In the genomic region with DNA sequence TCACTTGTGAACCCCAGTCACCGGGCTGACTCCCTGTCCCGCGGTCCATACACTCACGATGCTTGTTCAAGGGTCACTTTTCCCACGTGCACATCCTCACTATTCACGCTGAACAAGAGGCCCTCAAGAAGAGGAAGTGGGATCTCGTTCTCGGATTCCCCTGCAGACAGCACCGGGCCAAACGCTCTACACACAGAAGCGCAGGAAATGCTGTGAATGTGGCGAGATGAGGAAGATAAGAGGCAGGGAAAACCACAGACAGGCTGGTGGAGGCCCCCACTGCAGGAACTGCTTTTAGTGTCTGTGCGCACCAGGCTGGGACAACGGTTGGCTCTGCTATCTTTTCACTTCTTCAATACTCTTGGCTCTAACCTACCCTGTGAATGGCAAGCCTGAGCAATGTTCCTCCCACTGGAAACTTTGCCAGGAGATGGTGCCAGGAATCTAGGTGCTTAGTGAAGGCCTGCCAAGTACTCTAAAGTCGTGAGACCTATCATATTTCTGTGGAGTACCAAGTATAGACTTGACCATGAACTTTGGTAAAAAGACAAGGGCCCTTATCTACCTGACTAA, we compare ENCODE assay signal across 8 mouse cellular contexts. TPM values are rescaled to one million over a fixed set of nuclear protein-coding genes. Genes with fewer than 3 reads are reported as not detected.
A peak's percentile ranks its signal among the peaks of the same experiment; 100 is the strongest.
DNase-seq lines count a peak whose midpoint lies in the region; ATAC-seq lines count a peak whose summit lies in the region.

No protein-coding gene starts in this region.

- peak overlapping the region; percentile 29 for H3K9ac ChIP-seq in liver, embryonic 12.5 days
- no peak overlapping the region for H3K9ac ChIP-seq in stomach, embryonic 16.5 days (ENCODE audit: low read length)
- H3K9ac ChIP-seq in hindbrain, embryonic 11.5 days (ENCODE audit: low read depth, low read length), result no peak overlapping the region

- 16% methylated on average over 15 of the region's 15 CpGs for WGBS in liver, embryonic 12.5 days (ENCODE audit: insufficient replicate concordance)
- WGBS in stomach, embryonic 16.5 days, result 53% methylated on average over 15 of the region's 15 CpGs
- WGBS in hindbrain, embryonic 11.5 days, result 85% methylated on average over 15 of the region's 15 CpGs

- peak overlapping the region; percentile 74 for H3K27ac ChIP-seq in liver, embryonic 12.5 days
- H3K27ac ChIP-seq in stomach, embryonic 16.5 days (ENCODE audit: low read length), result no peak overlapping the region
- no peak overlapping the region for H3K27ac ChIP-seq in hindbrain, embryonic 11.5 days (ENCODE audit: low read depth, low read length)

- peak overlapping the region; percentile 18; the same call in 1 of the 2 replicates for H3K4me3 ChIP-seq in liver, embryonic 12.5 days
- H3K4me3 ChIP-seq in stomach, embryonic 16.5 days (replicated peaks; ENCODE audit: low read length), result no peak overlapping the region
- no peak overlapping the region for H3K4me3 ChIP-seq in hindbrain, embryonic 11.5 days (ENCODE audit: low read depth, low read length)

- H3K4me2 ChIP-seq in liver, embryonic 12.5 days, result peak overlapping the region; percentile 59
- no peak overlapping the region for H3K4me2 ChIP-seq in stomach, embryonic 16.5 days (ENCODE audit: low read depth, low read length)
- no peak overlapping the region for H3K4me2 ChIP-seq in hindbrain, embryonic 11.5 days (replicated peaks; ENCODE audit: low read depth, low read length)

- no peaks in the 10 kb centered on the region; the same call in 1 of the 2 replicates for H3K27me3 ChIP-seq in liver, embryonic 12.5 days (replicated peaks)
- peaks cover 3% of the 10 kb centered on the region; the same call in 1 of the 2 replicates for H3K27me3 ChIP-seq in stomach, embryonic 16.5 days (ENCODE audit: control insufficient read depth, insufficient read depth, low read length)
- peaks cover 12% of the 10 kb centered on the region for H3K27me3 ChIP-seq in hindbrain, embryonic 11.5 days (ENCODE audit: control insufficient read depth, insufficient read depth, low read length)

- ATAC-seq in liver, embryonic 12.5 days, result peak; percentile 3; the same call in 1 of the 2 replicates
- 0 out of 2 replicates have a peak, but pooled peaks have one; percentile 23 for ATAC-seq in stomach, embryonic 16.5 days (ENCODE audit: insufficient read depth, low FRiP score)
- ATAC-seq in inflammation-experienced regulatory T-cells, adult 6 months, result no peak
- no peak for ATAC-seq in hindbrain, embryonic 11.5 days (ENCODE audit: low FRiP score)

- no peaks in the 10 kb centered on the region for H3K9me3 ChIP-seq in liver, embryonic 12.5 days (replicated peaks)
- no peaks in the 10 kb centered on the region for H3K9me3 ChIP-seq in stomach, embryonic 16.5 days (replicated peaks; ENCODE audit: control insufficient read depth, low read length)
- no peaks in the 10 kb centered on the region for H3K9me3 ChIP-seq in hindbrain, embryonic 11.5 days (ENCODE audit: control insufficient read depth, low read length)

- peaks cover 100% of the 10 kb centered on the region for H3K4me1 ChIP-seq in liver, embryonic 12.5 days
- H3K4me1 ChIP-seq in stomach, embryonic 16.5 days (ENCODE audit: control insufficient read depth, insufficient read depth, low read length), result no peaks in the 10 kb centered on the region
- peaks cover 7% of the 10 kb centered on the region; the same call in 1 of the 2 replicates for H3K4me1 ChIP-seq in hindbrain, embryonic 11.5 days (replicated peaks; ENCODE audit: control insufficient read depth, insufficient read depth, low read length)

- DNase-seq in right cerebral cortex, postnatal 10 days (ENCODE audit: low spot score in 2 of 2), result peak; percentile 37 to 54
- no peak for DNase-seq in right cerebral cortex, postnatal 14 days
- DNase-seq in gonadal fat pad, adult 2 months (ENCODE audit: low read depth), result peak; percentile 34
- no peak for DNase-seq in hindbrain, embryonic 11.5 days (ENCODE audit: low spot score)
- no peak for DNase-seq in layer of hippocampus, postnatal 10 days (ENCODE audit: low spot score in 2 of 2)

- H3K36me3 ChIP-seq in liver, embryonic 12.5 days, result no peaks in the 10 kb centered on the region
- no peaks in the 10 kb centered on the region for H3K36me3 ChIP-seq in stomach, embryonic 16.5 days (ENCODE audit: control insufficient read depth, insufficient read depth, low read length)
- no peaks in the 10 kb centered on the region for H3K36me3 ChIP-seq in hindbrain, embryonic 11.5 days (ENCODE audit: control insufficient read depth, insufficient read depth, low read length)

RNA-seq across cellular contexts. Expression of gene Rnf220, which starts 18.7 kb away (rescaled TPM):
- 79.0 and 82.5 TPM in 2 replicates for polyA plus RNA-seq in gonadal fat pad, adult 2 months (2012; rRNA removed)
- polyA plus RNA-seq in liver, embryonic 12.5 days (2016; fragmentation: Nextera tagmentation; extraction: Ambion mirVana), result 55.5 and 55.9 TPM in 2 replicates
- polyA plus RNA-seq in stomach, embryonic 16.5 days (2015; fragmentation: Nextera tagmentation; extraction: Ambion mirVana), result 46.5 and 50.1 TPM in 2 replicates
- 10 to 100 TPM; 11.0 to 25.6 (median 21.9) TPM for polyA plus RNA-seq in inflammation-experienced regulatory T-cells, adult 6 months (2017; shearing (Covaris generic))
- polyA plus RNA-seq in hindbrain, embryonic 11.5 days (2014; fragmentation: Nextera tagmentation; extraction: Ambion mirVana), result 54.1 and 55.5 TPM in 2 replicates
- 100 to 1,000 TPM; 129 to 148 TPM for total RNA-seq in layer of hippocampus, postnatal 10 days (2021)

Comparison
In these comparisons a context has a peak if more than half of its experiments do, and no peak if none do; other contexts are left out.
1. DNase-seq: peak in right cerebral cortex, postnatal 10 days (2 of 2) and gonadal fat pad, adult 2 months (single experiment); none in right cerebral cortex, postnatal 14 days (single experiment), hindbrain, embryonic 11.5 days (single experiment) and layer of hippocampus, postnatal 10 days (0 of 2).
2. ATAC-seq: peak in liver, embryonic 12.5 days (single experiment) and stomach, embryonic 16.5 days (single experiment); none in inflammation-experienced regulatory T-cells, adult 6 months (single experiment) and hindbrain, embryonic 11.5 days (single experiment).